Mouse (Mus musculus): ENCODE results near the gene Pspc1.

Pspc1 gene

DNA sequence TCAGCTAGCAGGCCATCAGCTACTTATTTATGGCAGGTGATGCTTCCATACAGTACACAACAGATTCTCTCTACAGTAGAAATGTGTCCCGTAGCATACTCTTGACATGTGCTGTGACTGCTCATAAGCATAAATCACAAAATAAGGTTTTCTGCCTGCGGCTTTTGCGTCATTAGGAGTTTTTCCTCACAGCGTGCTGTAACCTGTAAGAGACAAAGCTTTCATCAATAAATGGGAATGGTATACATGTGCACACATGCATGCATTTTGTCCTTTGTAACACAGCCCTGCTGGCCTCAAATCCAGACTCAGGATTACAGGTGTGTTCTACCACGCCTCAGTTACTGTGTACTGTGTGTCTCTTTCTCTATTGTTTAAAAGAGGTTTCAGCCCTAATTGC, 80.3 kb downstream of the Pspc1 start:
- DNase-seq (ENCODE audit: low spot score): no peak

DNA sequence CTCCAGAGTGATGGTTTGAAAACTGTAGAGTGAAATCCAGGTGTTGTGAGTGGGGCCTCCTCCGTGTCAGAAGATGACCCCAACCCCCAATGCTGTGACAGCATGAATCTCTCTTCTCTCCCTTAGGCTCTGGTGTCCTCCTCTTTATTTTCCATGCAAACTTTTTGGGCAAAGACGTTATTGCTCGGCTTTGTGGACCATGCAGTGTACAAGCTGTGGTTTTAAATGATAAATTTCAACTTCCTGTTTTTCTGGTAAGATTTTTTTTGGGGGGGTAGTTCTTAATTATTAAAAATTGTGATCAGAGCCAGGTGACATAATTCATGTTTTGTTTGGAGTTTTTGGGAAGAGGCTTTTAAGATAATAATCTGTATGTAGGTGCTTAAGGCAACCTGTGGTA, 82.6 kb downstream of the Pspc1 start:
- DNase-seq (ENCODE audit: low spot score): no peak

DNA sequence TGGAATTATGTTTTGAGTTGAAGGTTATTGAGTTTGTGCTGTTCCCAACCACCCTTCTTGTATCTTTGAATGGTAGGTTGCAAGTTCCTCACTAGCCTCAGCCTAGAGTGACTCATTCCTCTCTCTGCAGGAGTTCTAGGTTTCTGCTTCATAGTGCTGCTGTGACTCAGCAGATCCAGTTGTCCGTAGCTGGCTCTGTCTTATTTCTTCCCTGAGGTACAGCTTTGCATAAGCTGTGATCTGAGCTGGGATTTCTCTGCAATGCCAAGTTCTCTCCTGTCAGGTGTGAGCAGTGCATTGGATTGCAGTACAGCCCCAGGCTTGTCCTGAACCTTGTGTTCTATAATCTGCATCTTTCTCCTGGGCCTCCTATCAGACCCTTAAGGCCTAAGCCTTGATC, 88.3 kb downstream of the Pspc1 start:
- DNase-seq (ENCODE audit: low spot score): peak; percentile 26

DNA sequence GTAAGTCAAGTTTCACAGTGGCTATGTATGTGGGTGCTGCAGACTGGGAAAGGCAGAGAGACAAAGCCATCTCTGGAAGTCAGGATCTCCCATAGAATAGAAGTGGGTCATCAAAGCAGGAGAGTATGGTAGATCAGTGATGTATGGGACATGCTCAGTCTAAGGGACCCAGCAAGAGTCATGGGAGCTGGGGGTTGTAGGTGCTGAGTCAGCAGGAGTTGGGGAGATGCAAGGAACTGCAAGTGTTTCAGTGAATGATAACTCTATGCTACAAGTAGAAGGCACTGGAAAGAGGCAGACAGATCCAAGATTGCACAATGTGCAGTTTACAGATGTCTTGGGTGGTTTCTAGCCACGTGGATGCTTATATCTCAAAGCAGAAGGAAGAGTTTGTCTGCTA, 89.0 kb downstream of the Pspc1 start:
- DNase-seq (ENCODE audit: low spot score): no peak

DNA sequence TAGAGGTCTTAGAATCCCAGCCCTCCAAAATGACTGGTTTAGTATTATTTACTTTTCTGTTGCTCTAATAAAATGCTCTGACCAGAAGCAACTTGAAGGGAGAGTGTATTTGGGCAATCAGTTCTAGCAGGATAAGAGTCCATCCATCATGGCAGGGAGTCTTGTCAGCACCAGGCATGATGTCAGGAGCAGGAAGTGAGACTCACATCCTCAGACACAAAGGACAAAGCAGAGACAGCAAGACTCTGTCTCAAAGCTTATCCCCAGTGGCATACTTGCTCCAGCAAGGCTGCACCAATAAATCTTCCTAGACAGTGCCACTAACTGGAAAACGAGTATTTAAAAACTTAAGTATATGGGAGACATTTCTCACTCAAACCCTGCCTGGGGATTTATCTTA, 92.7 kb downstream of the Pspc1 start:
- DNase-seq (ENCODE audit: low spot score): no peak

Measured in MN1 (cell line).